Comparison of ENCODE assay signal across 9 mouse cellular contexts in the genomic region with DNA sequence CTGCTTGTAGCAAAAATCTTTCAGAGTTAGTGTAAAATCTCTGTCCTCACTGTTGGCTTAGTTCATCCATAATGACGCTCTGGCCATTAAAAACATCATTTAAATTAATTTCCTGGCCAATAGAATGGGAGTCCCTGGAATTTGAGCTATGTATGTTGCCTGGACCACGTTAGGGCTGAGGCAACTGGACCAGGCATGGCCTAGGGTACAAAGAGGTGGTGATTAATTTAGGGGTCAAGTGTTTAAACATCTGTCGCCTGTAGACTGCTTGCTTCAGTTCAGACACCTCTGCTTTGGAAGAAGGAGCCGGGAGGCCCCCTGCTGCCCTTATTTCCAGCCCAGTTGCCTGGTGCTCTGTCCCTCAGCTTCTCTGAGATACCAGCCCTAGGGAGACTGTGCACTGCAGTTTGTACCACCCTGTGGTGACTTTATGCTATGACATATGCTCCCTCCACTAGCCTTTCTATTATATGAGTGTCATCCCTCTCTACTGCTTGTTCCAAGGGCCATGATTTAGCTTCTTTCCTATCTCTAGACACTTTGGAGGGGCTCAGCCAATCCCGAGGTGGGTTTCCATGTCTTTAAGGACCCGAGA.
DNase-seq lines count a peak whose midpoint lies in the region; ATAC-seq and TF ChIP-seq lines count a peak whose summit lies in the region.
"Had no signal": no experiment of that assay in that cellular context is flagged by ENCODE, and none has a peak within 500 bp of the region (broad histone marks: within the 10 kb centered on the region; RNA-seq: fewer than 3 reads in every experiment).

No protein-coding gene starts in this region.

- TF ChIP-seq EP300 in stomach, postnatal 0 days (optimal IDR thresholded peaks at IDR 0.05), result no peak

- no peak for TF ChIP-seq POLR2A in testis, adult 2 months (IDR thresholded peaks at IDR 0.05; ENCODE audit: control insufficient read depth, low read depth, low read length)

- no peaks in the 10 kb centered on the region for H3K36me3 ChIP-seq in testis, adult 2 months (ENCODE audit: control insufficient read depth, insufficient read depth, low read length)
- H3K36me3 ChIP-seq in kidney, postnatal 0 days (ENCODE audit: insufficient read depth, low read length), result no peaks in the 10 kb centered on the region
- H3K36me3 ChIP-seq in stomach, postnatal 0 days (ENCODE audit: control insufficient read depth, insufficient read depth, low read length), result no peaks in the 10 kb centered on the region
- no peaks in the 10 kb centered on the region for H3K36me3 ChIP-seq in heart, embryonic 11.5 days (ENCODE audit: control insufficient read depth, insufficient read depth, low read length)
- H3K36me3 ChIP-seq: embryonic facial prominence, embryonic 13.5 days had no signal

- WGBS in kidney, postnatal 0 days, result 40% methylated on average over 6 of the region's 6 CpGs
- WGBS in stomach, postnatal 0 days, result 41% methylated on average over 6 of the region's 6 CpGs
- 46% methylated on average over 6 of the region's 6 CpGs for WGBS in heart, embryonic 11.5 days (ENCODE audit: insufficient replicate concordance)

- no peak overlapping the region for H3K4me2 ChIP-seq in kidney, postnatal 0 days (ENCODE audit: low read length)
- no peak overlapping the region for H3K4me2 ChIP-seq in stomach, postnatal 0 days (replicated peaks; ENCODE audit: low read depth)
- no peak overlapping the region for H3K4me2 ChIP-seq in heart, embryonic 11.5 days

- H3K9me3 ChIP-seq in kidney, postnatal 0 days (replicated peaks; ENCODE audit: low read length), result no peaks in the 10 kb centered on the region
- H3K9me3 ChIP-seq in stomach, postnatal 0 days (ENCODE audit: control insufficient read depth, low read length), result no peaks in the 10 kb centered on the region
- no peaks in the 10 kb centered on the region for H3K9me3 ChIP-seq in heart, embryonic 11.5 days (replicated peaks; ENCODE audit: control insufficient read depth, low read length)
- H3K9me3 ChIP-seq: embryonic facial prominence, embryonic 13.5 days had no signal

- no peak overlapping the region for H3K27ac ChIP-seq in gastrocnemius, adult 2 months
- no peak overlapping the region for H3K27ac ChIP-seq in testis, adult 2 months (ENCODE audit: control insufficient read depth, insufficient read depth, low read depth, low read length)
- H3K27ac ChIP-seq in kidney, postnatal 0 days, result no peak overlapping the region
- no peak overlapping the region for H3K27ac ChIP-seq in stomach, postnatal 0 days (replicated peaks)
- H3K27ac ChIP-seq in heart, embryonic 11.5 days (ENCODE audit: low read depth, low read length), result no peak overlapping the region
- H3K27ac ChIP-seq: embryonic facial prominence, embryonic 13.5 days had no signal

- H3K4me3 ChIP-seq in gastrocnemius, adult 2 months, result no peak overlapping the region
- no peak overlapping the region for H3K4me3 ChIP-seq in testis, adult 2 months (ENCODE audit: control insufficient read depth, low read depth, low read length)
- no peak overlapping the region for H3K4me3 ChIP-seq in kidney, postnatal 0 days (replicated peaks; ENCODE audit: low read depth, low read length)
- no peak overlapping the region for H3K4me3 ChIP-seq in stomach, postnatal 0 days (ENCODE audit: low read depth, low read length)
- H3K4me3 ChIP-seq in heart, embryonic 11.5 days (ENCODE audit: low read depth, low read length), result no peak overlapping the region
- H3K4me3 ChIP-seq: embryonic facial prominence, embryonic 13.5 days had no signal

- no peak for DNase-seq in gastrocnemius, adult 2 months
- DNase-seq in gastrocnemius, adult 8-10 months (ENCODE audit: low spot score in 2 of 2), result no peak
- DNase-seq in testis, postnatal 10 days (ENCODE audit: low spot score), result no peak
- peak; percentile 36 for DNase-seq in kidney, postnatal 0 days (ENCODE audit: low spot score)
- DNase-seq in stomach, postnatal 0 days (ENCODE audit: low spot score), result no peak

- ATAC-seq in kidney, postnatal 0 days (replicated peaks; ENCODE audit: low FRiP score, low read depth), result no peak; the same call in 1 of the 2 replicates
- ATAC-seq in stomach, postnatal 0 days (ENCODE audit: low FRiP score, low TSS enrichment), result peak; percentile 35; the same call in 1 of the 2 replicates
- no peak for ATAC-seq in heart, embryonic 11.5 days (replicated peaks; ENCODE audit: insufficient number of reproducible peaks, low FRiP score, low TSS enrichment)
- no peak for ATAC-seq in monocyte, adult 5-6 weeks (replicated peaks; ENCODE audit: insufficient number of reproducible peaks, low FRiP score, low TSS enrichment, poor library complexity, severe bottlenecking)

- H3K9ac ChIP-seq in kidney, postnatal 0 days (ENCODE audit: low read depth, low read length), result no peak overlapping the region
- no peak overlapping the region for H3K9ac ChIP-seq in stomach, postnatal 0 days (ENCODE audit: low read length)
- no peak overlapping the region for H3K9ac ChIP-seq in heart, embryonic 11.5 days (ENCODE audit: low read depth, low read length)
- H3K9ac ChIP-seq: embryonic facial prominence, embryonic 13.5 days had no signal

- no peaks in the 10 kb centered on the region for H3K4me1 ChIP-seq in testis, adult 2 months (ENCODE audit: control insufficient read depth, insufficient read depth, low read length)
- H3K4me1 ChIP-seq in kidney, postnatal 0 days (replicated peaks; ENCODE audit: insufficient read depth, low read length), result no peaks in the 10 kb centered on the region
- no peaks in the 10 kb centered on the region for H3K4me1 ChIP-seq in stomach, postnatal 0 days (replicated peaks; ENCODE audit: control insufficient read depth, insufficient read depth)
- no peaks in the 10 kb centered on the region for H3K4me1 ChIP-seq in heart, embryonic 11.5 days (ENCODE audit: control insufficient read depth, insufficient read depth, low read length)

- TF ChIP-seq CTCF in gastrocnemius, adult 2 months (IDR thresholded peaks at IDR 0.05), result peak; percentile 66
- peak; percentile 7; the same call in 1 of the 2 replicates for TF ChIP-seq CTCF in testis, adult 2 months (IDR thresholded peaks at IDR 0.05; ENCODE audit: control insufficient read depth, insufficient read depth, insufficient replicate concordance, low read depth, low read length)
- TF ChIP-seq CTCF in kidney, postnatal 0 days (IDR thresholded peaks at IDR 0.05; ENCODE audit: low read depth), result peak; percentile 63
- TF ChIP-seq CTCF in stomach, postnatal 0 days (IDR thresholded peaks at IDR 0.05; ENCODE audit: low read depth), result peak; percentile 59

- H3K27me3 ChIP-seq in testis, adult 2 months (ENCODE audit: control insufficient read depth, insufficient read depth, low read length), result no peaks in the 10 kb centered on the region
- no peaks in the 10 kb centered on the region for H3K27me3 ChIP-seq in kidney, postnatal 0 days (ENCODE audit: insufficient read depth, low read length)
- no peaks in the 10 kb centered on the region for H3K27me3 ChIP-seq in stomach, postnatal 0 days (ENCODE audit: control insufficient read depth, insufficient read depth, low read length)
- no peaks in the 10 kb centered on the region for H3K27me3 ChIP-seq in heart, embryonic 11.5 days (ENCODE audit: control insufficient read depth, insufficient read depth, low read length)
- H3K27me3 ChIP-seq: embryonic facial prominence, embryonic 13.5 days had no signal

- intact Hi-C loops in gastrocnemius, adult 2 months (cut with DNase I), result loop anchor here (5.0 kb wide), 1 partner anchor 88 kb away; no protein-coding TSS in a partner anchor

Comparison
In these comparisons a context has a peak if more than half of its experiments do, and no peak if none do; other contexts are left out.
1. CTCF ChIP-seq: peak in every context shown above with its lines; median percentile 66 in gastrocnemius, adult 2 months; 63 in kidney, postnatal 0 days; 59 in stomach, postnatal 0 days; 7 in testis, adult 2 months.